Mouse (Mus musculus): ENCODE results near the gene Mier2.

GRCm38 (mm10) chr10:79574350-79574749, 19.4 kb upstream of the Mier2 start:
- TF ChIP-seq CTCF (IDR thresholded peaks at IDR 0.05; ENCODE audit: extremely low read depth, insufficient read depth, insufficient read length, insufficient replicate concordance) (no peak), POLR2A (IDR thresholded peaks at IDR 0.05; ENCODE audit: low read depth, low read length) (no peak)
